Mouse (Mus musculus): Measurements from ENCODE around the gene Lig1.
A peak's percentile ranks its signal among the peaks of the same experiment; 100 is the strongest.
"Not testable (repeated sequence)": the region's sequence is repeated elsewhere in the genome, so short reads cannot be mapped to it uniquely, and the experiment has no call there.

The Lig1 gene

DNA sequence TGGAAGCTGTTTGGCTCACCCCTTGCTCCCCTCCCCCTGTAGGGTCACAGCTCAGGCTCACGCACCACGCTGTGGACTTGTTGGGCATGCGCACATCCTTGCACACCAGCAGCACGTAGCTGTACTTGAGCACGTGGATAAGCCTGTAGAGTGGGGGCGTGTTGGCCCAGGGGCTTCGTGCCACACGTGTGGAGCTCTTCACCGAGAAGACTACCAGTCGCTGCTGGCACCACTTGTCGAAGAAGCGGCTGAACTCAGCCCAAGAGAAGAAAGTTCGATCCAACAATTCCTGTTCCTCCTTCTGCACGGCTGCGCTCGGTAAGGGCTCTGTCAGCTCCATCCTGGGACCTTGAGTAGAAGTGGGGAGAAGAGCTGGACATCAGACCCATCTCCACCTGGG lies at the start of gene Lig1:
Gene Lig1, plus strand, starts transcription at position 203 of the 400 bp plus-strand sequence.
- peak; percentile 2 for DNase-seq

- DNase-seq: peak; percentile 9
Measured at GRCm38 (mm10) chr7:13260746-13261700, 16.1 kb upstream of the Lig1 start.

- peak; percentile 12 for DNase-seq
Measured at GRCm38 (mm10) chr7:13263851-13264250, 13.2 kb upstream of the Lig1 start.

- DNase-seq: no peak
Measured at GRCm38 (mm10) chr7:13264396-13264795, 12.7 kb upstream of the Lig1 start.

DNA sequence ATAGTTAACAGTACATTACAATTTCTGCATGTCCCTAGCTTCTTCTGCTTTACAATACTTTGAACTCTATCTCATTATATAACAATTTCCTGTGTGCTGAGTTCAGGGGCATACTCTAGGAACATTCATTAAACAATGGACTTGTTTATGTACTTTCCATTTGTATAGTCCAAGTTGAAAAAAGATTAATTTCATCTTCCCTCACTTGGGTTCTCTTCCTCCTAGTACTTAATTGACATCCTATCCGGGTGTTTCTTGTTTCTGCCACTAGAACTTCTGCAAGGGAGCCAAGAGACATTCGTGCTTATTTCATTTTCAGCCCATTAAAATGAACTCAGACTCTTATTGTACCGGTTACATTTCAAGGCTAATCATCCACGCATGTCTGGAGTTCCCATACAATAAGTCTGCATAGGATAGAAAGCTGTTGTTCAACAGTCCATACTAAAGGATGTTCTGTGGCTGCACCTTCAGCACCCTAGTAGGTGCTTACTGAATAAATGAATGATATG lies 8.3 kb upstream of the Lig1 start:
- DNase-seq: no peak

DNA sequence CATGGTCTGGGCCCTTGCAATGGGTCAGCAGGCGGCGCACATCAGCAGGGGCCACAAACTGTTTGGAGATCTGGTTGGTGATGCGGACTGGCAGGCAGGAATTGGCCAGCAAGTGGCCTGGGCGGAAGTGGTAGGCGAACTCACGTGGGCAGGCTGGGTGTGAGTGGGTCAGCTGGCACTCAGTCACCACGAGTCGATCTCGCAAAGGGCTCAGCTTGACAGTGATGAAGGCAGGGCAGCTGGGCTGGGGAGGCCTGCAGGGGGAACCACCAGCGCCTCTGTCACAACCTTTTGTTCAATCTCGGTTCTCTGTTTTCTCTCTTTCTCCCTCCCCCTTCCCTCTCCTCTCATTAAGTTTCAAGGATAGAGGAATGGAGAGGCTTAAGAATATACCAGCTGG lies 7.7 kb upstream of the Lig1 start:
- no peak for DNase-seq

DNA sequence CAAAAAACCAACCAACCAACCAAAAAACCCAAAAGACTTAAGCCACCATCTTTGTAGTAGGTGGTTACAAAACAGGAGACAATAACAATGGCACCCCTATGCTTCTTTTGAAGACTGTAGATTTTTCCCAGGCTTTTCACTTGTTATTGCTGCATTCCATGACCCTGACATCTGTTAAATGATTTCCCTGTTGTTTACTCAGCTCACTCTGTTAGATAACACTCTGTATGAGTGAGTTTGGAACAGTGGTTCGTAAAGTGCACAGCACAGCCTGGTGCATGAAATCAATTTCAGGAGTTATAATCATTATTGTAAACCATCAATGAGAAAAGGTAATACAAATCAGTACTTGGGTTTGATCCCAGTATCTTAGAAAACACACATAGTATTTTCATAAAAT lies 5.4 kb upstream of the Lig1 start:
- no peak for DNase-seq

- no peak for DNase-seq
Measured at GRCm38 (mm10) chr7:13277833-13278232, 750 bp downstream of the Lig1 start.

DNA sequence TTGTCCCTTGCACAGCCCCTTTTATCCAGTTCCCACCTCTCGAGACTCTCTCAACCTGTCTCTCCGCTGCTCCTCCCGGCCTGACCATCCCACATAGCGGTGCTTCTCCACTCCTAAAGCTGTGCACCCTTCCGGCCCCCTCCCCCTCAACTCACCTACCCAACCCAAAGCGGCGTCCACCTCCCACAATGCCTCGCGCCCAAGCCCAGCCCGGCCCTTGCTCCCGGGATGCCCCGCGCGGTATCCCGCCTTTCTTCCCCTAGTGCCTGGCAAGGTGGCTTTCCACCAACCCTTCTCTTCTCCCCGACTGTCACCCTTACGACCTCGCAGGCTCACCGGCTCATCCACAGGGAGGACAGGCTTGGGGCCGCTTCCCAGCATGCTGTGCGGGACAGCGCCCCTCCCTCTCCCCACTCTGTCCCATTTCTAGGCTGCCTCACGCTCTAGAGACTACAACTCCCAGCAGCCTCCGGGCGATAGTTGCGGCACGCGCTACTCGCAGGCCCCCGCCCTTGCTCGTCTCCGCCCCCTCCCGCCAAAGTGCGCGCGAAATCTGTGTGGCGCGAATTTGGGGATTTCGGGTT lies 1.3 kb downstream of the Lig1 start, which contains the start of gene Zswim9:
Gene Zswim9, minus strand, starts transcription at position 414 of the 584 bp plus-strand sequence.
- DNase-seq: peak; percentile 95

- DNase-seq: not testable (repeated sequence)
Measured at GRCm38 (mm10) chr7:13278957-13279356, 1.9 kb downstream of the Lig1 start.

GRCm38 (mm10) chr7:13288621-13289020 lies 11.5 kb downstream of the Lig1 start:
- peak; percentile 10 for DNase-seq

GRCm38 (mm10) chr7:13290041-13290675 lies 13.1 kb downstream of the Lig1 start:
- DNase-seq: no peak

DNA sequence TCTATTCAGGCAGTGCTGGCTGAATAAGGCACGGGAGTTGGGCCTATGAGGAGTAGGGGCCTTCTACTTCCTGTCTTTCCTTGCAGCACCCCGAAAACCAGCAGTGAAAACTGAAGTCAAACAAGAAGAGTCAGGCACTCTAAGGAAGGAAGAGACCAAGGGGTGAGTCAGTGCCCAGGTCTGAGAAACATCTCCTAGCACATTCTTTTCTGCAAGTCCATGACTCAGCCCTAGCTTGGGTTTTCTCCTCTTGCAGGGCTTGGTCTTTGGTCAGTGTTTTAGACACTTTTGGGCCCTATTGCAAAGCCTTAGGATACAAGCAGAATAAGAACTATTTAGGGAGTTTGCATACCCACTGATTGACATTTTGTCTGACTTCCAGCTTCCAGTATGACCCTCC lies 14.3 kb downstream of the Lig1 start:
- DNase-seq: no peak

DNA sequence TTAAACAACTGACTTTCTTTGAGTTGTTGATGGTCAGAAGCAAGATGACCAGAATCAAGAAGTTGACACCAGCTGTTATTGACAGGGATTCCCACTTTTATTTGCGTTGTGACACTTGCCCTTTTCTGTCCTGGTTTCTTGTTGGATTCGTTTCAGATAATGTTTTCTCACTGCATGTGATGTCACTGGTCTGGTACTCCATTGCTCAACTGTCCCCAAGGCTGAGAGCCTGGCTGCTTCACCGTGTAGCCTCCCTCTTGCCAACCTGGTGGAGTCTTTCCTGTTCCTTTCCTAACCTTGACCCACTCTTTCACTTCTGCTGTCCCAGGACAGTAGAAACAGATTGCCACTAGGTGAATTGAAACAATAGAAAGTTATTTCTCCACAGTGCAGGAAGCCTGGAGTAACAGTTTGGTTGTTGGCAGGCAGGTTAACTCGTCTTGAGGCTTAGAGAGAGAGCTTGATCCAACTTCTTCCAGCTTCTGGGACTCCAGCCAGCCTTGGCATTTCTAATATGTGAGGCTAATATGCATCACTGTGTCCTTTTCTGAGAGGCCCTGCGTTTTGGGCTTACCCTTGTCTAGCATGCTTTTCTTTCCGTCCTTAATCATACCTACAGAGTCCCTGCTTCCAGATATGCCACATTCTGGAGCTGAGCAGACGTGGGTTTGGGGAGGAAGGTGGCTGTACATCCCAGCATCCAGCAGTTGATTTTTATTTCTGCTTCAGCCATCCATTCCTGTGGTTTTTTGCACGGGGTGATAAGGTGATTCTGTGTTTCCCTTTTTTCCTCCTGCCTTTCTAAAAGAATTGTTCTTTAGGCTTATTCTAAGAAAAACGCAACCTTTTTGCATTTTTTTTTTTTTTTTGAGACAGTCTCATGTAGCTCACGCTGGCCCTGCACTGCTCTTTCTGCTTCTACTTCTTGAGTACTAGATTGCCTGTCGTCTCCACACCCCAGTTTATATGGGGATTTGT lies 17.1 kb downstream of the Lig1 start:
- DNase-seq: no peak

- no peak for DNase-seq
Measured at GRCm38 (mm10) chr7:13295256-13295655, 18.2 kb downstream of the Lig1 start.

- DNase-seq: no peak
Measured at GRCm38 (mm10) chr7:13297636-13298035, 20.6 kb downstream of the Lig1 start.

DNA sequence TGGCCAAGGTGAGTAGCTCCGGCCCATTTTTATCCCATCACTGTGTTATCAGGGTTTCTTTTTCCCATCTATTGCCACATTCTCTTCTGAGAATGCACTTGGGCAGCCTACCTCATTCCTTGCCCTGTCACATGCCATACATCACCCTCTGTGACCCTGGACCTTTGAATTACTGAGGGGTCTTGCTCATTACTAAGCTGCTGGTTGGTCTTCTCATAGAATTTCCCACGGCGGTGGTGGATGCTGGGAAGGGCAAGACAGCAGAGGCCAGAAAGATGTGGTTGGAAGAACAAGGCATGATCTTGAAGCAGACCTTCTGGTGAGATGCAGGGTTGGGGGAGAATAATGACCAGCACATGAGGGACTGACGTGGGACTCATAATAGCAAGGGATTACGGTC lies 21.7 kb downstream of the Lig1 start:
- no peak for DNase-seq

GRCm38 (mm10) chr7:13301643-13302042 lies 24.6 kb downstream of the Lig1 start:
- no peak for DNase-seq

DNA sequence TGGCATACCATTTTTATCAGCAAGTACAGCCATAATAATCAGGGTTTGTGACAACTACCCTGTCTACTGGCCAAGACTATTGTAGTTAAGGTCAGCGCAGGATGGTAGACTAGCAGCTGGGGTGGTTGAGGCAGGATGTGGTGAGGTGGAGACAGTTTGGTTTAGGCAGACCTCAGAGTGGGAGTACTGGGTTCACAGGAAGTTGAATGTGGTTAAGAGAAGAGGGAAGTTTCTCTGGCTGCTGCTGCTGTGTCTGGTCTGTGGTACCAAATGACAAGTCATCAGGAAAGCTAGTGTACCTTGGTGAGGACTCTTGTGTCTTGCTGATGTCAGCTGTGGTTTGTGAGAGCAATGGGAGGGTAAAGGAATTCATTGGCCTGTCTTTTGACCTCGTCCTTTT lies 25.7 kb downstream of the Lig1 start:
- no peak for DNase-seq

- DNase-seq: no peak
Measured at GRCm38 (mm10) chr7:13303372-13303771, 26.3 kb downstream of the Lig1 start.

DNA sequence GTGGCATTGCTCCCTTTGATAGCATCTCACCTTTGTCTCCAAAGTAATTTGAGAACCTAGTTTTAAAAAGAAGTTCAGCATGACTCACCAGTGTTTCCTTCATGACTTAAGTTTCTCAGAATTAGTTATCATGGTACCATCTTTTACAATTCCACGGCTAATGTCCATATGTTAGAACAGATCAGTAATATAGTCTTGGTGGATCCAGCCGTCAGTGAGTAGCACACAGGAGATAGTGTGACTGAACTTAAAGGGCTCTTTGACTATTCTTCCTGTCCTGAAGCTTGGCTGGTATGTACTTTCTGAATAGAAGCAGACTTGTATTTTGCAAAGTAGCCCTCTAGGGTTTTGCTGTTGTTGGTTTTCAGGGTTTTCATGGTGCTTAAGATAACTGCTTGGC lies 32.3 kb downstream of the Lig1 start:
- no peak for DNase-seq

Data from right cerebral cortex, adult 18-20 months (tissue).